Mouse (Mus musculus): Measurements from ENCODE around the gene Cdk15. TPM values are rescaled to one million over a fixed set of nuclear protein-coding genes. Genes with fewer than 3 reads are reported as not detected.

Gene Cdk15
- polyA plus RNA-seq, 2 experiments from 2014 or later, result not detected

DNA sequence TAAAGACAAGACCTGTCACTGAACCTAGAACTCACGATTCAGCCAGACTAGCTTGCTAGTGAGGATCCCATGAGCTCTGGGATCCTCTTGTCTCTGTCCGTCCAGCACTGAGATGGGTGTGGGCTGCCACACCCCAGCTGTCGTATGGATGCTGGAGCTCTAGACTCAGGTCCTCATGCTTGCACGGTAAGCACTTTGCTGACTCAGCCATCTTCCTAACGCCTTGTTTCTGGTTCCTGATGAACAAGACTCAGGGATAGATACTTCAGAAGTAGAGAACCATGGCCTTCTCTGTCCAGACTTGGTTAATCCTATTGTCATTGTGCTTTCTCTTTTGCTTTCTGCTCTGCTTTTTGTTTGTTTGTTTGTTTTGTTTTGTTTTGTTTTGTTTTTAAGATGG is 29.2 kb downstream of the Cdk15 start:
- no peak for ATAC-seq

DNA sequence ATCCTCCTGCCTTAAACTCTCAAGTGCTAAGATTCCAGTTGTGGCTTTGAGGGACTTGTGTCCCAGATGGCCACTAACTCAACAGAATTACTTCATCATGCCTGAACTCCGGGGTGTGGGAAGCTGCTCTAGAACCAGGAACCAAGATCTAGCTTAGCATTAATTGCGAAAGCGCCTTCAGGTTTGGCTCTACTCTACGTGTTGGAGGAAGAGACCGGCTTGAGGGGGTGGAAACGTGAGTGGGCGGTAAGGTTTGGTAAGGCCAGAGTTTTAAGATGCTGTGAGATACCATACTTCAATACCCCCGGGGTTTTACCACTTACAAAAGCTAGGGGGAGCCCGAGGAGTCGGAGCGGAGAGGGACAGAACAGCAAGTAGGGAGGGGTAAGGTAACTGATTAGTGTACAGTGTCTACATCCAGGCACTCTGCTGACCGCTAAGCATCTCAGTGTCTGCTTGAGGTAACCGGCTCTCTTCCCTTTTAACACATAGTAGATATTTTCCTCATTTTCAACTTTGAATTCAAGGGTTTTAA is 29.7 kb downstream of the Cdk15 start:
- no peak for ATAC-seq

DNA sequence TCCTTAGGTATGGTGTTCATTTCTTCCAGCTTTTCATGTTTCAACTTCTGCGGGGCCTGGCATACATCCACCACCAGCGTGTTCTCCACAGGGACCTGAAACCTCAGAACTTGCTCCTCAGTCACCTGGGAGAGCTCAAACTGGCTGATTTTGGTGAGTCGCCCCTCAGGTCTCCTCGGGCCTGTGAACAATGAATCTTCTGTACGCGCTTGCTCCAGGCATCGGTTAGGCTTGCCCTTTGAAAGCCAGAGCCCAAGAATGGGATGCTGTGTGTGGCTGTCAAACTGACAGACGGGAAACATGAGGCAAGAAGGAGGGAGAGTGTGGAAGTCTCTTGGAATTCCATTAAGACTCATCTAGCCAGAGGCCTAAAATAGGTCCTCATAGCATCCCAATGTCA is 31.0 kb downstream of the Cdk15 start:
- no peak for ATAC-seq

DNA sequence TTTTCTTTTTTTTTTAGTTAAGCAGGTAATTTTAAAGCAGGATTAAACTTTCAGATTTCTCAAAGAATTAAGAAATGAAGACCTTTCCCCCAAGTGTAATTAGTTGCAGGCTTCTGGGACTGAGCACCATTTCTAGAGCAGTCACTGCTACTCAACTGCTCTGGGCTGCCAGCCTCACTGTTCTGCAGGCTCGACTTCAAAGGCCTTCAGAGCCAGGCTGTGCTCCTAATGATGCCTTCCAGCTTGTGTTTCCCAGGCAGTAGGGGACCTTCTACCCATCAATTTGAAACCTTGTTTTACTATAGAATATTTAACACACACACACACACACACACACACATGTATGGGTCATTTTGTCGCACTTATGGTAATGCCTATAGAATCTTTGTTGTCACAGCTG is 34.9 kb downstream of the Cdk15 start:
- ATAC-seq, result no peak

DNA sequence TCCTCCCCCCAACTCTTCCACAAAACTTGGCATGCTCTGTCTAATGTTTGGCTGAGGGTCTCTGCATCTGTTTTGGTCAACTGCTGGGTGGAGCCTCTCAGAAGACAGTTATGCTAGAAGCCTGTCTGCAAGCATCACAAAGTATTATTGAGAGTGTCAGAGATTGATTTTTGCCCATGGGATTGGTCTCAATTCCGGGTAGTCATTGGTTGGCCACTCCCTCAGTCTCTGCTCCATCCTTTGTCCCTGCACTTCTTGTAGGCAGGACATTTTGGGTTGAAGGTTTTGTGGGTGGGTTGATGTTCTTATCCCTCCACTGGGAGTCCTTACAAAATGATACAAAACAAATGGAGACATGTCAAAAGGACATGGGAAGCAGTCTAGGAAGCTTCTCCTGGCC is 39.1 kb downstream of the Cdk15 start:
- no peak for ATAC-seq

DNA sequence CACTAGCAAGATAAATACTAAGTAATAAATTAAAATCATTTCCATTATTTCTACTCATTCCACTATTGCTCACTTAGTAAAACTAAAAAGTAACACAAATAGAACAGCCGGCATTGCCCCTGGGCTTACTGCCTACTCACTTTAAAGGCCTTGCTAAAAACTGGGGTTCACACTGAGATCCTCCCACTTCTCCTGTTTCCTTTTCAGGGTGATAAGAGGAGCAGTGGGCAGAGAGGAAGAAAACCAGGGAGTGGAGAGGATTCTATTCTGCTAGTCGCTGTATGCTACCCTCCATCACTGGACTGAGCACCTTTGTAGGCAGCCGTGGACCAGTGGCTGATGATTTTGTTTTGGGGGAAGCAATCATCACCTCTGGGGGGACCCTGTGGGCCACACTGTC is 40.5 kb downstream of the Cdk15 start:
- ATAC-seq, result no peak

DNA sequence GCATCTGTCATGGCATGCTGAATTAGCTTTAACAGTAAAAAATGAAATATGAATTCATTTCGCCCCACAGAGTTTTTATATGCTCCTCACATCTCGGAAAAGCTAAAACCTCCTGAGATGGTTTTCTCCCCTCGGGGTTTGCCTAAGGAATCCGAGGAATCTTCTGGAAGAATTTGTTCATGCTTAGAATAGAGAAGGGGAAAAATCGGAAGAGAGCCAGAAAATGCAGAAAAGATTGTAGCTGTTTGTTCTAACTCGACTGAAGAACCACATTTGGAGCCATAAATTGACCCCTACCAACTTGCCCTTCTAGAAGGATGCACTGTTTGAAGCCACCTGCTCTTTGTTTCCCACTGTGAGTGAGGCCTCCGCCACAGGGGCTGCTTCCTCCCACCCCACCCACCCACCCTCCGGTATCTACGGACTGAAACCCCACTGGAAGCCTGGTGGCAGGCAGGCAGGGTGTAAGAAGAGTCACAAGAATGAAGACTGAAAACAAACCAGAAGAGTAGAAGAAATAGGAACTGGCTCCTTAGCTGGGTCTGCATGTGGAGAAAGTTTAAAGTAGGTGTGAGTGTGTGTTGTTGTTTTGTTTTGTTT is 41.9 kb downstream of the Cdk15 start:
- ATAC-seq, result no peak

DNA sequence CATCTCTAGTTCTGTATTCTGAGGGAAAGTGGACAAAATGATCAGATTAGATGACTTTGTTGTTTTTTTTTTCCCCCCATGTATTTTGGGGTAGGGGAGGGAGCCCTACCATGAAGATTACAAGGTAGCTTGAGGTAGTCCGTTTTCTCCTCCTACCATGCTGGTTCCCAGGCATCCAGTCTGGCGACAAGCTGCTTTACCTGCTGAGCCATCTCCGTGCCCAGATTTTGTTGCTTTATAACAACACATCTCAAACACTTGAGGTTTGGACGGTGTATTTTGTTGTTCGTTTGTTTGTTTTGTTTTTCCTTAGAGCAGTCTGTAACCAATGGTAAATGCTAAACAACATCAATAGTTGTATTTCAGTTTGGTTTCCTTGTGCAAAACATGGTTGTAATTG is 50.6 kb downstream of the Cdk15 start:
- no peak for ATAC-seq

DNA sequence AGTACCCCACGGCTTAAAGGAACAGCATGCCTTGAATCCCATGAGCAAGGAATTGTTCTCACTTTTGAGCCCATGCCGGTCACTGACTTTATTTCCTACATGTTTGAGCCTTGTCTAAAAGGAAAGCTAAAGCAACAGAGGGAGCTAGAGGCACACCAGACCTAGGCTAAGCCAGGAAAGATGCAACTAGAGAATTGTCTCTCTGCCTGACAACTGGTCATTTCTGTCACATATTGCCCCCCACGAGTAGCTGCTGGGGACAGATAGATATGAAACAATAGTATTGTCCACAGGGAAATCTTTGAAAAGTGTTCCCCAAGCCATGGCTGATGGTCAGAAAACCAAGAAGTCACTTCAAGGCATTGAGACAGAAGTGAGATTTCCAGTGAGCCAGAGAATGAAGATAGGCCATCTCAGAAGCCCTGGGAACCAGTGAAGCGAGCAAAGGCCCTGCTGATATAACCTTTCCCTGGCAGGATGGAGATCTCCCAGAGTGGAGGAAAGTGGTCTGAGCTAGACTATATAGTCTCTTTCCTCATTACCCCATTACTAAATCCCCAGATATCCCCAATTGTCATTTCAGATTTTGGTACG is 54.7 kb downstream of the Cdk15 start:
- ATAC-seq, result no peak

DNA sequence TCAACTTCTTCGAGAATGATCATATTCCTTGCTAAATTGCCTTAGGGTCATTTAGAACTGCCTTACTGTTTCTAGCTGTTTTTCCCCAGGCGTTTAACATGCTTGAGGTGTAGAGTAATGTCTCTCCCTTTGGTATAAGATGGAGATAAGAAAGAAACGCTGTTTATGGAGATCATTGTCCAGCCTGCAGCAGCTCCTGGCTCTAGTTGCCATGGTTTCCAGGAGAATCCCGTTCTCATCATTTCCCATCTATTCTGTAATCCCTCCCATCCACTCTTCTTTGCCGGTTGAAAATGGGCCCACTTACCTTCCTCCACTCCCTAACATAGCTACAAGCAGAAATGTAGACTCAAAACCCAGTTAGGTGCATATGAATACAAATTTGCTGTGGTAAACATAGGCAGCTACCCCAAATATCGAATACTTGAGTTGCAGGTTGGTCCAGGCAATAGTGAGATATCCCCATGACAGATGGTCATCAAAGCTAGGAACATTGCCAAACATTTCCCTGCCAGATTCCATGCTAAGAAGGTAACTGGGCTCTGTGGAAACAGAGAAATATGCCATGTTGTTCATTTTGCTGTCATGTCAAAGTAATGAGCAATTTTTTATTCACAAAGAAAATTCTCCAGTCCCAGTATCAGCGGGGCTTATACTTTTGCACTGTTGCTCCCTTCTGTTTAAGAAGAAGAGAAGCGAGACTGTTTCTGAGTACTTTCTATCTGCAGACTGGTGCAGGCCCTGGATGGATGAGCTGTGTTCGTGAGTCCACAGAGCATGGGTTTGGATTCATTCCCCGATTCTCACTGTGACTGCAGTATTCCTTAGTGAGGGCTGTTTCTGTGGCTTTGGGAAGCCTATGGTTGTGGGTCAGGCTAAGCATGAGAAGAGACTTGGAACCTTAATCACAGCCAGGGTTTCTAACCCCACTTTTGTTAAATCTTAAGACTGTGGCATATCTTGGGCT is 55.8 kb downstream of the Cdk15 start:
- ATAC-seq, result no peak

DNA sequence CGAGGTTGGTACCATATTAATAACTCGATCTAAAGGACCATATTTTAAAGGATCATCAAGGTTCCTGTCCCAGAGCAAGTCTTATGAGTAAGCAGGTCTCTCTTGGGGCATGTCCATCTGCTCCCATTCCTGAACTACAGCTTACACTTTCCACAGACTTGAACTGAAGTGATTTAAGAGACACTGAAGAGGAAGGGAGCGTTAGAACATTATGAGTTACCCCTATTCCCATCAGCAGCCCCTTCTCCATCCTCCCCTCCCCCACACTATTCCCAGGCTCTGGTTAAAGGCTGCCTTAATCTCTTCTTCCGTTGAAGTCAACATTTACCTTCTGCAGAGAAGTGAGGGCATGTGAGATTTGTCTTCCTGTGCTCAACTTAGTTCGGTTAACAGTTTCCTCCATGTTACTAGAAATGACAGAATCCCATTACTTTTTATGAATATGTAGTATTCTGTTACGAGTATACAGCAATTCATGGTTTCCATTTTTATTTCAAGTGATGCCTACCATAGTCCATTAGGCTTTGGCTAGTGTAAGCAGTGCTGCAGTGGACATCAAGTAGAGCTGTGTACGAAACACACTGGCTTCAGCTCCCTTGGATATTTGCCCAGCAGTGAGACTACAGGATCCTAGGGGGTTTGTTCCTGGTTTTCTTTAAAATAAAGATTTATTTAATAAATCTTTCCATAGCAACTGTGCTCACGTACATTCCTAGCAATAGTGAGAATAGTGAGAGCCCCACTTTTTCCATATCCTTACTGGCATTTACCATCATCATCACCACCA is 56.6 kb downstream of the Cdk15 start:
- ATAC-seq, result no peak

DNA sequence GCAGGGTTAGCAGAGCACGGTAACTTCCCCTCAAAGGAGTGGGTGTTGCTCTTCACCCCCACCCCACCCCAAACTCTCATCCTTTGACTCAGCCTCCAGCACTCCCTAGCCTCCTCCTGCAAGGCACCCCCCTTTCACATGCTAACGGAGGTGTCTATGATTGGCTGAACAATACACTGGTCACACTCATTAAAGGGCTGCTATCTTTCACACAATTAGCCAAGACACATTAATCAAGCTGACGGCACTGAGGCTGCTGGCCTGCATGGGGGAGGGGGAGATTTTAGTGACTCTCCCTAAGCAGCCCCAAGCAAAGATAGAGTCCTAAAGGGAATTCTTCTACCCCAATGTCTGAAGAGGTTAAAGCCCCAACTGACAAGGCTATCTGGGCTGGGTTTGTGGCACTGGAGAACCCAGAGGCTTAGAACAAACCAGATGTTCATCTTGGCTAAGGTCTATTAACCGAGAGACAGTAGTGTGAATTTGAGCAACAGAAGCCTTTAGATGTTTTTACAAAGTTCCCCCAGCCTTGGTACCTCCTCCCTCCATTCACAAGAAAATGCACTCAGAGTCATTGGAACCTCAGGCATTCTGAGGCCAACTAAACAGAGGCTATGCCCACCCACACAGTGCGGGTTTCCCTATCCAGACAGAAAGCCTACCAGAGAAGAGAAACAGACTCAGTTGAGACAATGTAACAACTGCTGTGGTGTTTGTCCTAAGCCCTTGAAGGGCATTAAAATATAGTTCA is 58.5 kb downstream of the Cdk15 start:
- no peak for ATAC-seq

DNA sequence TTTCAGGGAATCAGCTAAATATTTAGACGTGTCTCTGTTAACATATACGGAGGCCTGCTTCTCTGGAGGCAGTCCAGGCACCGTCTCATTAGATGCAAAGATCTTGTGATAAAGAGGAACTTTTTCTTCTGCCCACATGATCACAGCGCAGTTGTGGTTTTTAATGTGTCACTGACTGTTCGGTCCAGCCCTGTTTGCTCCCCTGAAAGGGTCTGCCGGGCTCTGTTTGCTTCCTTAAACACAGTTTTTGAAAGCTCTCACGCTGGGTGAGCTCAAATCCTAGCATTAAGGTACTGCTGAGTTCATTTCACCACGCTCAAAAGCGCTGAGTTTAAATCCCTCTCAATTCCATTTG is 59.3 kb downstream of the Cdk15 start:
- ATAC-seq, result no peak

DNA sequence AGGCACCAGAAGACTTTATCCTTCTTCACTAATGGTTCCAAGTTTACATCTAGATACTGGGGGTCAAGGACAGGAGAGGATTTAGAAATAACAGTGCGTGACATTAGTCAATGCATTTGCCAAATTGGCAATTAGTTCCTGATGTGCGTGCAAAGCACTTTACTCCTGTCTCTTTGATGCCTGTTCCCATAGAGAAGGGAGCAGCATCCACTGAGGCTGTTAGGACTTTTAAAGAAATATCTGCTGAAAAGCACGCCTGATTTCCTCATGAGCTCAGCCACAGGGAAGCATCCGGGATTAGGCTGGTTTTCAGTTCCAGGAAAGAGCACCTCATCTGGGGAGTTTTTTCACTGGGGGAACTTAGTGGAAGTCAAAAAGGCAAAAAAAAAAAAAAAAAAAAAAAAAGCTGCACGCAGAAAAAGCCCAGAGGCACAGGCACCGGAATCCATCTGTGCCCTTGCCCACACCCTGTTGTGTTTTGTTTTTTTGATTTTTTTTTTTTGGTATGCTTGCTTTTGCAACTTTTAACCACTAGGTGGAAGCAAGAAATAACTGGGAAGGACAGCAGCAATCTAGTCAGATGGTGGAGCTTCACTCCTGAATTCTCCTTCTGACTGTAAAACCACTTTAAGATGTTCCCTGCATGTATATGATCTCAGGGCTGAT is 59.8 kb downstream of the Cdk15 start:
- peak; percentile 57 for ATAC-seq

DNA sequence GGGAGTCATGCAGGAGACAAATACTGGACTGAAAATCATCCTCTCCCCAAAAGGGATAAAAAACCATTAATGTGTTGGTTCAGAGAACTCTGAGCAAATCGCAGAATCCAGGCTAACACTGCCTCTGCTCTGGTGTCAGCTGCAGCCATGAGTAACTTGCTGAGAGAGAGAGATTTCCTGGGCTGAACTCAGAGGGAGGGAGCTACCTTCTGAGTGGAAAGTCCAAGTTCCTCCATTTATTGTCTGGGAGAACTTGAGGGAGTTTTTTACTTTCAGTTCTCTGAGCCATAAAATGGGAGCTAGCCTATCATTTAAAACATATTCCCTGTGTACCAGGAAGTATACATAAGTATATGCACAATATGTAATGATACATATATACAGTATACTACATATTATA is 60.7 kb downstream of the Cdk15 start:
- no peak for ATAC-seq

DNA sequence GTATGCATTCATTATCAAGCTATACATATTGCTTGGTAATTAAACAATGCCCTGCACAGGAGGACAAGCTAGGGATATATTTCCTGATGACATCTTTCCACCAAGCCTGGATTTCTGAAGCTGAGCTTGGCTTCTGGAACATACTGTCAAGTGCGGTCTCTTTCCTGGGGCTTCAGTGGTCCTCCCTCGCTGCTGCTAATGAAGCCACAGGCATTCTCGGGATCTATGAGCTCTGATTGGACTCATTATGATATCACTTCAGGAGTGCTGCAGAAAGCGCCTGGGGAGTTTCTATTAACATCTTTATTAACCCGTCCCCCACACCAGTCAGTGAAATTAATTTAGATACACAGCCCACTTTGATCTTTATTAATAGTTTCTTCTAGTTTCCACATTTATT is 62.2 kb downstream of the Cdk15 start:
- no peak for ATAC-seq

DNA sequence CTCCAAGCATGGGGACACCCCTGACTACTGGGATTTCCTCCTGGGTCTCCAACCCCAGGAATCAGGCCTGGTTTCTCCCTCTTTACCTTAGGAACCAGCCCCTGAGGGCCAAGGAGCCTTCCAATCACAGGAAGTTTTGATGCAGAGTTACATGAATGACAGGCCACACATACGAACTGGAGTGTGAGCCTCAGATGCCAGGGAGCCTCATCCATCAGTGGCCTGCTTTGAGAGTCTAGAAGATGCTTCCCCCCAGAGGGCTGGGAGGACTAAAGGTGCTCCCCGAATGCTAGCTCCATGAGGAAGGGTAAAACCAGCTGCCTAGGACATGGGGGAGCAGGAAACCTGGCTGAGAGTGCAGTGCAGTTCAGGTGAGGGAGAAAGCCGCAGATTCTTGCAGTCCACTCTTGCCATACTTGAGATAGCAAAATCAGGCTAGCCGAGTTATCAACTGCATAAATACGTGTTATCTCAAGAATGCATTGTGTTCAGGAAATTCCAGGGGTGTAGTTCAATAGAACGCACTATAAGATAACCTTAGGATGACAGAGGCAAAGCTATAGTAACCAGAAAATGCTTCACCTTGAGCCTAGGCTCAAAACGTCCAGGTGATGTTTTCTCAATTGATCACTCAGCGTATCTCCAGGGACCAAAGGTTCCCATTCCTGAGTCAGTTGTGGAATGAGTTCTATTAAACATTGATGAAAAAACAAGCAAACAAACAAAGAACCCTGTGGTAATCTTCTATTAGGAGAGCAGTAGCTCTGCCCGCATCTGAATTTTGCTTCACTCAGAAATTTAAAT is 64.6 kb downstream of the Cdk15 start:
- no peak for ATAC-seq

DNA sequence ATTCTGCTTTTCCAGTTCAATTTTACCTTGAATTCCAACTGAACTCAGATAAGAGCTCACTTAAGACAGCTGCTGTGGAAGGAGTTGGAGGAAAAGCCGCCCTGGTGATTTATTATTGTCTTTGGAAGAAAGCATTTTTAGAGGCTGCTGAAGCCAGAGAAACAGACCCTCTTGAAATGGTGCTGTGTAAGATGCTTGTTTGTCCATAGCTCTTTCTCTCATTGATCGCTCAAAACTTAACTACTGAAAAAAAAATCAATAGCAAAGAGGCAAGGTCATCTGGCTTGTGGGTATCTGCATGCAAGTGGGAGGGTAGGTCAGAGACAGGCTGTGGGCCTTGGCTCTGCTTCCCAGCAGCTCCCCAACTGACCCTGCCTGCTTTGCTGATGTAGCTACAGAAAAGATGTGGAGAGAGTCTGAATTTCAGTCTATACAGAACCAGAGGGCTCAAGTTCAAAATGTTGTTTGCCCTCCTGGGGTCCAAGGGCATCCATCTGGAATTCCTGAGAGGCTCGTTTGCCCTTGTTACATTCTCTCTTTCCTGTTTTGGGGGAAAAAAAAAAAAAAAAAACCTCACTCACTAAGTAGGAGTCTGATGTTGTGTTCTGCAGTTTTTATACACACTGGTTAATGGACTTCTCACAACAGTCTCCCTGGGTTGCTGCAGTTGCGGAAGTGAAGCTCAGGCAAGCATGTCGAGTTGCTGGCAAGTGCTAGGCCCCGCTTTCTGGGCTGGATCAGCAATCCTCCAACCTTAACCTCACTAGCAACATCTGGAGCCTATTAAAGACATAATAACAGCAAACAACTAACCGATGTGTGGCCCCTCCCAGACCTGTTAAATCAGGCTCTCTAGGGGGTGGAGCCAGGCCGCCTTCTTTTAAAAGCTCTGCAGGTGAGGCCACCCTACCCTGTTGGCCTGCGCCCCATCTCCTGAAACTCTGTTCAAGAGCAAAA is 65.5 kb downstream of the Cdk15 start:
- ATAC-seq, result no peak

DNA sequence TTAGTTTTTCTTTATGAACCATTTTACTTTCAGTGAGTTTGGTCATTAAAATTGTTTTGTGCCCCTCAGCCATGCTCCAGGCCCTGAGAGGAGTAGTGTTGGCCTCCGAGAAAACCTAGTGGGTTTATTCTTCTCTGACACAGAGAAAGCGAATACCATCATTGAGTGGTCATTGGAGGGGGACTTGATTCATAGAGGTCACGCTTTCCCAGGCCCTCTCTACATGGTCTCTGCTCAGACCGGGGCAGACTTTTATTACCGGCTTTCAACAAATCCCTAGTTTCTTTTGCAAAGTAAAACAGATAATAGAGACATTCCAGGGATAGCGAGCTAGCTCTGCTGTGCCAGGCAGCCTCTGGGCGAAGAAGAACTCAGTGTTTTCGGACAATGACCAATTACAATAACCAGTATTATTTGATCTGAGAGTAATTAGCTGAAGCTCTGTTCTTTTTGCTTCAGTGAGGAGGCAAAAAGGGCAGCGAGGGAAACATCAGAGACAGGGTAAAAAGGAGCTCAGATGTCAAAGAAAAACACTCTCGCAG is 70.2 kb downstream of the Cdk15 start:
- no peak for ATAC-seq
